Mouse (Mus musculus) spleen, adult 10 weeks (tissue): Measurements from ENCODE around the gene Il9. TPM values are rescaled to one million over a fixed set of nuclear protein-coding genes. Genes with fewer than 3 reads are reported as not detected.

ENCODE experiments used
- polyA plus RNA-seq: library from polyadenylated mRNA; stranded (reverse); fragments of 350-450 nt; fragmentation: Illumina TruSeq; extraction: RNeasy Lipid Tissue Mini Kit (QIAGEN cat#74804); gene quantifications from one replicate; pipeline ENCODE4 v1.2.3, GENCODE M21; 2015; ENCODE audit warnings: low replicate concordance; ENCODE audit not compliant: insufficient read depth

Gene Il9
- polyA plus RNA-seq: not detected

DNA sequence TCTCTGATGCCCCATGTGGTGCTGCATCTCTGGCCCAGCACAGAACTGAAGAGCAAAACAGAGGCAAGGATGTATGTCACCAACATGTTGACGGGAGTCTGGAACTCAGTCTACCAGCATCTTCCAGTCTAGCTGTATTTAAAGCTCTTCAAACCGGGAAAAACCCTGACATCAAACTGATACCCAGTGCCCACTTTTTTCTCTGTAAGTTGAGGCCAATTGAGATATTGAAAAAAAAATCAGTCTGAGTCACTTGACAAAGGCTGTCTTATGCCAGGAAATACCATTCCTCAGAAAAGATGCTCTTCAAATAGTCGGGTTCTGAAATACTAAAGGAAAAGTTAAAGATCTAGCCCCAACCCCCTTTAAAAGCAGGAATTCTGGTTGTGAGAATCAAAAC lies at the start of gene Il9:
TSS of gene Il9 (minus strand) at position 101 of the 400 bp plus-strand sequence.

DNA sequence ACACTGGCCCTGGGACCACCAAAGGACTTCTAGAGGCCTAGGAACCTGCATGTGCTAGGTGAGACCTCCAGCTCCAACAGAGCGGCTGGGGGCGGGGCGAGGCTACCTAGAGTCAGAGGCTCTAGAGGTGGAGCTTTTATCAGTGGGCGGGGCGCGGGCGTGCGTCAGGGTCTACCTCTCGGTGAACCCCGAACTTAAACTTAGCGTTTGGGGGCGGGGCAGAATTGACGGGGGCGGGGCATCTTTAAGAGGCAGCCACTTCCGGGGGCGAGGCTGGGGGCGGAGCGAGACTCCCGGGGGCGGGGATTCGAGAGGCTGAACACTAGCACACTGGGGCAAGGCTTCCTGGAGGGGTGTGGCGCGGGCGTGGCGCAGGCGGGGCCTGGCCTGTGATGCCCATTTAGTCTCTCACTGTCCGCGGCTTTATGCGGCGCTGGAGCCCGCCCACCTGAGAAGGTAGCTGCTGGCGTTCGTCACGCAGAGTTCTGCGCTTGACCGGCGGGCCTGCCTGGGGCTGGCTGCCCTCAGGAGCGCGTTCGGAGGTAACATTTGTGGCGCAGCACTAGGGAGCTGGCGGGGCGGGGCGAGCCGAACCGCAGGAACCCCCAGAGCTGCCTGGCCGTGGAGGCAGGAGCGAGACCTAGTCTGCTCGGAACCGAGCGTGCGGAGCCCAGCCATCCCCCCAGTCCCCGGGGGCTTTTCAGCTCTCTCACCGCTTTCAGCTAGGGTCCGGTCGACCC lies 40.2 kb upstream of the Il9 start, which contains the start of gene Fbxl21:
TSS of gene Fbxl21 (plus strand) at position 392 of the 740 bp plus-strand sequence.

DNA sequence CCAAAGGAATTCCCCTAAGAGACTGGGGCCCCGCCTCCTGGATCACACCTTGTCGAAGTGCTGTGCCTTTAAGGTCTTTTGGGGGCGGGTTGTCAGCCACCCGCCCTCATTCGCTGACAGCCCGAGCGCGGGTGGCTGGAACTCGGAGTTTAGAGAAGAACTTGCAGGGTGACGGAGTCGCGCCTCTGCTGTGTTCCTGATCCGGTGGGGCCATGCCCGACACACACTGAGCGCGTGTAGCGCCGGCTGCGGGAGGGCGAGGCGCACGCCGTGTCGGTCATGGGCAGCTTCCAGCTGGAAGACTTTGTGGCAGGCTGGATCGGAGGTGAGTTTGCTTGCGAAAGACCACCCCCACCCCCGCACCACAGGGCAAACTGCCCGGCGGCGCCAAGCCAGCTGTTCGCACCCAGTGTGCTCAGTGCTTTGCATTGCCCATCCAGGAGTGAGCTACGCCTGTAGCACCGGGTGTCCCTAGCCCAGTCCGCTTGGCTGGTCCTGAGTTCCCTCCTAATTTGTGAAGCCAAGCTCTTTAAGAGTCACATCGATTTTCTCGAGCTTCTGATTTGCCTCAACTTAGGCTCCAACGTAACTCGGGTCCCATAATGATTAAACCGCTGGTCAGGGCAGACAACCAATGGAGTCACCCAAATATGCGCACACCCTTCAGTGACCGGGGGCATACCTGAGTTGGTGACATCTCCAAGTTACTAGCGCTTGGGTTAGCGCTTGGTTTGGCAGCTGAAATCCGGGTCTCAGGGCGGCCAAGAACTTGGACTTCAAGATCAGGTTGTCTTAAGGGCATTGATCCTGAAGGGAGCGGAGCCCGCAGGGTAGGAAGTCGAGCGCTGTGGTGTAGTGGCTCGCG lies 43.6 kb downstream of the Il9 start, which contains the start of gene Slc25a48:
TSS of gene Slc25a48 (plus strand) at position 145 of the 865 bp plus-strand sequence.

Other genes with a start within 250 kb of the Il9 start
- not detected for gene Neurog1, start 230.1 kb downstream of the Il9 start, polyA plus RNA-seq
- not detected for gene Cxcl14, start 185.7 kb downstream of the Il9 start, polyA plus RNA-seq
- not detected for gene Gm3045, start 55.7 kb downstream of the Il9 start, polyA plus RNA-seq
- gene Slc25a48, start 43.9 kb downstream of the Il9 start, polyA plus RNA-seq: not detected
- gene Fbxl21, start 40.2 kb upstream of the Il9 start, polyA plus RNA-seq: 1.5 TPM
- not detected for gene Lect2, start 66.3 kb upstream of the Il9 start, polyA plus RNA-seq
- gene Tgfbi, start 127.3 kb upstream of the Il9 start, polyA plus RNA-seq: 106 TPM
- gene Smad5, start 220.8 kb upstream of the Il9 start, polyA plus RNA-seq: 40.6 TPM